Mouse (Mus musculus) embryonic facial prominence, embryonic 14.5 days (tissue): ENCODE data around the gene Irgm2. TPM values are rescaled to one million over a fixed set of nuclear protein-coding genes. Genes with fewer than 3 reads are reported as not detected.
"Not testable (repeated sequence)": the region's sequence is repeated elsewhere in the genome, so short reads cannot be mapped to it uniquely, and the experiment has no call there.

Experiments
- ATAC-seq: fragments of 200-750 bp; cut with Nextera tagmentation; 2 replicates; pipeline ENCODE4 v1.8.0; 2017; ENCODE audit warnings: low read depth, moderate number of reproducible peaks, moderate TSS enrichment
- DNase-seq: peaks from one replicate; pipeline ENCODE4 v3.0.0-alpha.2; 2015; ENCODE audit warnings: low spot score
- H3K27ac ChIP-seq: fragments of 300-500 bp; sonication (generic); replicated peaks from 2 replicates; pipeline ENCODE4 v1.5.1; 2014; ENCODE audit warnings: low read depth, mild to moderate bottlenecking, low read length, moderate library complexity
- H3K27me3 ChIP-seq: fragments of 300-500 bp; sonication (generic); replicated peaks from 2 replicates; pipeline ENCODE4 v1.6.1; 2014; ENCODE audit warnings: low read length; ENCODE audit not compliant: control insufficient read depth, insufficient read depth
- H3K36me3 ChIP-seq: fragments of 300-500 bp; sonication (generic); 2 replicates; pipeline ENCODE4 v1.6.1; 2014; ENCODE audit warnings: low read length, mixed read lengths; ENCODE audit not compliant: control insufficient read depth, insufficient read depth
- H3K4me1 ChIP-seq: fragments of 300-500 bp; sonication (generic); 2 replicates; pipeline ENCODE4 v1.6.1; 2014; ENCODE audit warnings: antibody characterized with exemption, low read length; ENCODE audit not compliant: control insufficient read depth, insufficient read depth
- H3K4me2 ChIP-seq: fragments of 300-500 bp; sonication (generic); 2 replicates; pipeline ENCODE4 v1.6.1; 2014; ENCODE audit warnings: low read depth, mild to moderate bottlenecking, low read length, moderate library complexity, mixed read lengths
- H3K4me3 ChIP-seq: fragments of 300-500 bp; sonication (generic); 2 replicates; pipeline ENCODE4 v1.5.1; 2014; ENCODE audit warnings: low read depth, mild to moderate bottlenecking, low read length
- H3K9ac ChIP-seq: fragments of 300-500 bp; sonication (generic); 2 replicates; pipeline ENCODE4 v1.6.1; 2014; ENCODE audit warnings: low read depth, mild to moderate bottlenecking, low read length, moderate library complexity, mixed read lengths
- H3K9me3 ChIP-seq: fragments of 300-500 bp; sonication (generic); 2 replicates; pipeline ENCODE4 v1.6.1; 2016; ENCODE audit warnings: low read length; ENCODE audit not compliant: control insufficient read depth
- WGBS: fragments of 180-500 bp; shearing (Covaris S2); extraction: QIAGEN DNeasy Blood & Tissue Kit; methylation state at CpG from one replicate; pipeline ENCODE4 v1.1.7; 2014; 5-methylcytosine and 5-hydroxymethylcytosine counted together
- polyA plus RNA-seq: library from polyadenylated mRNA; unstranded; fragments of >200 nt; fragmentation: Nextera tagmentation; extraction: Ambion mirVana; gene quantifications from 2 replicates; pipeline ENCODE4 v1.2.1, GENCODE M21; 2014

Irgm2 gene
- polyA plus RNA-seq, 1 experiment from 2014 or later: 5.7 TPM

- H3K9me3 ChIP-seq: no peaks in the 10 kb centered on the region
- H3K4me1 ChIP-seq: no peaks in the 10 kb centered on the region; the same call in 1 of the 2 replicates
- no peak overlapping the region for H3K4me3 ChIP-seq
- no peaks in the 10 kb centered on the region for H3K27me3 ChIP-seq
- DNase-seq (no peak), ATAC-seq (no peak)
- H3K36me3 ChIP-seq: no peaks in the 10 kb centered on the region
- no peak overlapping the region for H3K27ac ChIP-seq
- H3K9ac ChIP-seq: no peak overlapping the region
- WGBS: 79% methylated on average over 6 of the region's 6 CpGs
- H3K4me2 ChIP-seq: no peak overlapping the region
Observed at GRCm38 (mm10) chr11:58216823-58217222, 17.4 kb downstream of the Irgm2 start.

GRCm38 (mm10) chr11:58223751-58224150 lies 24.3 kb downstream of the Irgm2 start:
- H3K27ac ChIP-seq: no peak overlapping the region; the same call in 1 of the 2 replicates
- H3K27me3 ChIP-seq: no peaks in the 10 kb centered on the region
- H3K4me3 ChIP-seq: no peak overlapping the region
- WGBS: 26% methylated on average over 4 of the region's 4 CpGs
- H3K4me2 ChIP-seq: no peak overlapping the region
- ATAC-seq (0 out of 2 replicates have a peak, but pooled peaks have one; percentile 18), DNase-seq (peak; percentile 76)
- no peaks in the 10 kb centered on the region for H3K9me3 ChIP-seq
- no peaks in the 10 kb centered on the region for H3K36me3 ChIP-seq
- H3K4me1 ChIP-seq: no peaks in the 10 kb centered on the region
- no peak overlapping the region for H3K9ac ChIP-seq

DNA sequence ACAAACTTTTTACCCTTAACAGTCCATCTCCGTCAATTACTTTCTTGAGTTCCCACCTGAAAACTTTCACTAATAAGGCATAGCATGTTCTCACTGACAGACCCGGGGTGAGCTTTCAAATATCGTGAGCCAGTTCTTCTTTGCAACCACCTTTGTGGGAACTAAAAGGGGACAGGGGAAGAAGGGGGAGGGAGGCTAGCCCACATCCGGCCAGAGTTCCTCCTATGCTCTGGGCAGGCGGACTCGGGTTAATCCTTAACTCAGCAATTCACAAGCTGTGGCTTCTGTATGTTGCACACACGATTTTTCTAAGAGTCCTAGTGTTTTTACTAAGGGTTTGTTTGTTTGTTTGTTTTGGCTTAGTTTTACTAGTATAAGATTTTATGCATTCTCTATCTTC lies 24.9 kb downstream of the Irgm2 start:
- ATAC-seq (no peak), DNase-seq (peak; percentile 10)
- Histone ChIP-seq H3K9me3 (no peaks in the 10 kb centered on the region), H3K4me2 (no peak overlapping the region), H3K27ac (no peak overlapping the region), H3K36me3 (no peaks in the 10 kb centered on the region), H3K27me3 (no peaks in the 10 kb centered on the region), H3K4me3 (no peak overlapping the region), H3K9ac (no peak overlapping the region), H3K4me1 (no peaks in the 10 kb centered on the region)
- 51% methylated on average over 7 of the region's 7 CpGs for WGBS

GRCm38 (mm10) chr11:58224872-58225271 lies 25.5 kb downstream of the Irgm2 start:
- not testable (repeated sequence) for H3K4me1 ChIP-seq, H3K9ac ChIP-seq, H3K27ac ChIP-seq, H3K36me3 ChIP-seq, ATAC-seq, DNase-seq, H3K4me3 ChIP-seq, H3K9me3 ChIP-seq, H3K27me3 ChIP-seq, H3K4me2 ChIP-seq
- 70% methylated on average over 2 of the region's 2 CpGs for WGBS

GRCm38 (mm10) chr11:58225655-58226054 lies 26.2 kb downstream of the Irgm2 start:
- Histone ChIP-seq H3K4me1 (no peaks in the 10 kb centered on the region), H3K9me3 (no peaks in the 10 kb centered on the region), H3K4me3 (no peak overlapping the region), H3K27me3 (no peaks in the 10 kb centered on the region), H3K4me2 (no peak overlapping the region), H3K27ac (no peak overlapping the region), H3K9ac (no peak overlapping the region), H3K36me3 (no peaks in the 10 kb centered on the region)
- no peak; the same call in 1 of the 2 replicates for ATAC-seq
- whole genome bisulfite sequencing: 16% methylated on average over 5 of the region's 5 CpGs
- DNase-seq: peak; percentile 50

- H3K27me3 ChIP-seq: no peaks in the 10 kb centered on the region
- no peaks in the 10 kb centered on the region for H3K9me3 ChIP-seq
- H3K4me3 ChIP-seq: no peak overlapping the region
- ATAC-seq: no peak
- H3K9ac ChIP-seq: no peak overlapping the region
- no peaks in the 10 kb centered on the region for H3K36me3 ChIP-seq
- DNase-seq: no peak
- no peaks in the 10 kb centered on the region for H3K4me1 ChIP-seq
- H3K27ac ChIP-seq: no peak overlapping the region
- H3K4me2 ChIP-seq: no peak overlapping the region
Observed at GRCm38 (mm10) chr11:58226425-58226824, 27.0 kb downstream of the Irgm2 start.

DNA sequence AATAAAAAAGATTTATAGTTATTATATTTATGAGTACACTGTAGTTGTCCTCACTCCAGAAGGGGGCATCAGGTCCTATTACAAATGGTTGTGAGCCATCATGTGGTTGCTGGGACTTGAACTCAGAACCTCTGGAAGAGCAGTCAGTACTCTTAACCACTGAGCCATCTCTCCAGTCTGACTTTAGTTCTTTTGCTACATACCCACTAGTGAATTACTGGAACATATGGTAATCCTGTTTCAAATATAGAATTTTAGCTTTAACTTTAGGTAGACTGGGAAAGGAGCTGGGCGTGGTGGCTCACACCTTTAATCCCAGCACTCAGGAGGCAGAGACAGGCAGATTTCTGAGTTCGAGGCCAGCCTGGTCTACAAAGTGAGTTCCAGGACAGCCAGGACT lies 28.6 kb downstream of the Irgm2 start:
- not testable (repeated sequence) for H3K9me3 ChIP-seq, H3K4me1 ChIP-seq, H3K9ac ChIP-seq, H3K4me3 ChIP-seq, H3K27me3 ChIP-seq, H3K27ac ChIP-seq, H3K36me3 ChIP-seq, DNase-seq, ATAC-seq, H3K4me2 ChIP-seq
- WGBS: 96% methylated on average over 2 of the region's 2 CpGs

DNA sequence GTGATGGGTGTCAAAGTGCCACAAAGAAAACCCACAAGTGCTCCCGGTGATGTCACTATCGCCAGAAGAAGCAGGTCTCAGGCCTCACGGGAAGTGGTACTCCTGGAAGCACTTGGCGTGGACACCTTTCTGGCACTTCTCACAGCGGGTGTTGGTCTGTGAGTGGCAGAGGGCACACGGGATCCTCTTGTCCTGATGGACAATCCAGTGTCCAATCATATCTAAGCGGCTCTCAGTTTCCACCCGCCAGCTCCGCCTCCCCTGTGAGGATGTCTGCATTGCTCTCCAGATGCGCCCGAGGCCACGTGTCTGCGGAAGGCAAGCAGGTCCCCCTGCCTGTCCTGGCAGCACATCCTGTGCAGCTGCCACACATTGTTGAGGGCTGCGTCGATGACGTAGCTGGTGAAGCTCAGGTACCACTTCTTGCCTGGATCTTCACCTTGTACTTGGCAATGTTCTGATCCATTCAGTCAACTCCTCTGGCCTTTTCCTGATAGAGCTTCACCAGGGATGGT lies 31.0 kb downstream of the Irgm2 start:
- ATAC-seq (no peak), DNase-seq (peak; percentile 18)

DNA sequence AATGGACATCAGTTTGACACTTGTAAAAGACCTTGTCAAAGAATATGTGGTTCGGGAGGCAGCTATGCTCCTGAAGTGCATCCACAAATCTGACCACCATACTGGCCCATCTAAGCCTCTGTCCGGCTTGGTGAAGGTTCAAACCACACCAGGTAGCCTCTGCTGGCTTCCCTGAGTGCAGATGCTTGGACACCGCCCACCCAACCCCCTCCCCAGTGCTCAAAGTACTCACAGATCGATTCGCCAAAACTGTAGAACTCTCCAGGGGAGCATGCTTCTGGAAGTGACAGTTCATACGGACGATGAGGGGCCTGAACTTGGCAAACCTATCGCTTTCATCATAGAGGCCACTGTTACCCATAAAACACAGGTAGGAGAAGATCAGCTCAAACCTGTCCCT lies 31.7 kb downstream of the Irgm2 start:
- DNase-seq (no peak), ATAC-seq (no peak)
- H3K27ac ChIP-seq: no peak overlapping the region
- no peak overlapping the region for H3K4me3 ChIP-seq
- no peaks in the 10 kb centered on the region for H3K4me1 ChIP-seq
- H3K9ac ChIP-seq: no peak overlapping the region
- H3K36me3 ChIP-seq: no peaks in the 10 kb centered on the region
- no peaks in the 10 kb centered on the region for H3K27me3 ChIP-seq
- no peaks in the 10 kb centered on the region for H3K9me3 ChIP-seq
- 87% methylated on average over 8 of the region's 8 CpGs for WGBS
- no peak overlapping the region for H3K4me2 ChIP-seq

More for the DNA sequence above, 31.0 kb downstream of the Irgm2 start:
- H3K9me3 ChIP-seq: no peaks in the 10 kb centered on the region
- H3K4me3 ChIP-seq: no peak overlapping the region
- H3K36me3 ChIP-seq: no peaks in the 10 kb centered on the region
- 57% methylated on average over 16 of the region's 16 CpGs for WGBS
- no peaks in the 10 kb centered on the region for H3K27me3 ChIP-seq
- H3K27ac ChIP-seq: no peak overlapping the region
- no peaks in the 10 kb centered on the region for H3K4me1 ChIP-seq
- H3K4me2 ChIP-seq: no peak overlapping the region
- no peak overlapping the region for H3K9ac ChIP-seq
